Mouse (Mus musculus): ENCODE results near the gene Fev. TPM values are rescaled to one million over a fixed set of nuclear protein-coding genes. Genes with fewer than 3 reads are reported as not detected.

The Fev gene
- polyA plus RNA-seq, 1 experiment from 2014 or later, result 1.4 TPM

- Histone ChIP-seq H3K4me3 (ENCODE audit: low read depth, low read length) (no peak overlapping the region), H3K9me3 (ENCODE audit: control insufficient read depth, low read length) (no peaks in the 10 kb centered on the region), H3K4me1 (replicated peaks; ENCODE audit: control insufficient read depth, insufficient read depth, low read length) (peaks cover 12% of the 10 kb centered on the region; the same call in 1 of the 2 replicates), H3K4me2 (ENCODE audit: low read length) (no peak overlapping the region), H3K36me3 (ENCODE audit: control insufficient read depth, insufficient read depth, low read length) (no peaks in the 10 kb centered on the region), H3K27me3 (replicated peaks; ENCODE audit: control insufficient read depth, insufficient read depth, low read length) (peaks cover 89% of the 10 kb centered on the region), H3K27ac (ENCODE audit: low read depth) (no peak overlapping the region), H3K9ac (ENCODE audit: low read length) (no peak overlapping the region)
- ATAC-seq (replicated peaks; ENCODE audit: low FRiP score, low TSS enrichment, low read depth), result no peak
- WGBS, result 6% methylated on average over 5 of the region's 5 CpGs
- DNase-seq (ENCODE audit: low spot score), result no peak
These were observed 1.8 kb downstream of the Fev start for GRCm38 (mm10) chr1:74883441-74883840.

- H3K4me3 ChIP-seq (ENCODE audit: low read depth, low read length), result peak overlapping the region; percentile 25; the same call in 1 of the 2 replicates
- H3K27me3 ChIP-seq (replicated peaks; ENCODE audit: control insufficient read depth, insufficient read depth, low read length), result peaks cover 84% of the 10 kb centered on the region
- H3K36me3 ChIP-seq (ENCODE audit: control insufficient read depth, insufficient read depth, low read length), result no peaks in the 10 kb centered on the region
- ATAC-seq (replicated peaks; ENCODE audit: low FRiP score, low TSS enrichment, low read depth), result no peak
- 4% methylated on average over 8 of the region's 8 CpGs for WGBS
- H3K27ac ChIP-seq (ENCODE audit: low read depth), result no peak overlapping the region
- no peaks in the 10 kb centered on the region for H3K9me3 ChIP-seq (ENCODE audit: control insufficient read depth, low read length)
- H3K4me1 ChIP-seq (replicated peaks; ENCODE audit: control insufficient read depth, insufficient read depth, low read length), result peaks cover 12% of the 10 kb centered on the region; the same call in 1 of the 2 replicates
- H3K9ac ChIP-seq (ENCODE audit: low read length), result no peak overlapping the region
- no peak for DNase-seq (ENCODE audit: low spot score)
- peak overlapping the region; percentile 46; the same call in 1 of the 2 replicates for H3K4me2 ChIP-seq (ENCODE audit: low read length)
These were observed 2.4 kb downstream of the Fev start for GRCm38 (mm10) chr1:74882828-74883227.

GRCm38 (mm10) chr1:74882055-74882734 lies 3.0 kb downstream of the Fev start:
- under 1% methylated on average over 74 of the region's 74 CpGs for WGBS
- peak overlapping the region; percentile 25 for H3K4me3 ChIP-seq (ENCODE audit: low read depth, low read length)
- ATAC-seq (replicated peaks; ENCODE audit: low FRiP score, low TSS enrichment, low read depth) (no peak), DNase-seq (ENCODE audit: low spot score) (no peak)
- no peaks in the 10 kb centered on the region for H3K9me3 ChIP-seq (ENCODE audit: control insufficient read depth, low read length)
- peaks cover 78% of the 10 kb centered on the region for H3K27me3 ChIP-seq (replicated peaks; ENCODE audit: control insufficient read depth, insufficient read depth, low read length)
- no peak overlapping the region for H3K9ac ChIP-seq (ENCODE audit: low read length)
- H3K36me3 ChIP-seq (ENCODE audit: control insufficient read depth, insufficient read depth, low read length), result no peaks in the 10 kb centered on the region
- peaks cover 12% of the 10 kb centered on the region; the same call in 1 of the 2 replicates for H3K4me1 ChIP-seq (replicated peaks; ENCODE audit: control insufficient read depth, insufficient read depth, low read length)
- peak overlapping the region; percentile 46 for H3K4me2 ChIP-seq (ENCODE audit: low read length)
- H3K27ac ChIP-seq (ENCODE audit: low read depth), result no peak overlapping the region

GRCm38 (mm10) chr1:74880785-74881360 lies 4.3 kb downstream of the Fev start:
- no peak overlapping the region for H3K4me2 ChIP-seq (ENCODE audit: low read length)
- H3K9ac ChIP-seq (ENCODE audit: low read length), result no peak overlapping the region
- H3K27ac ChIP-seq (ENCODE audit: low read depth), result no peak overlapping the region
- 2% methylated on average over 18 of the region's 18 CpGs for WGBS
- peaks cover 70% of the 10 kb centered on the region for H3K27me3 ChIP-seq (replicated peaks; ENCODE audit: control insufficient read depth, insufficient read depth, low read length)
- H3K9me3 ChIP-seq (ENCODE audit: control insufficient read depth, low read length), result no peaks in the 10 kb centered on the region
- H3K4me3 ChIP-seq (ENCODE audit: low read depth, low read length), result no peak overlapping the region
- ATAC-seq (replicated peaks; ENCODE audit: low FRiP score, low TSS enrichment, low read depth) (0 out of 2 replicates have a peak, but pooled peaks have one; percentile 41), DNase-seq (ENCODE audit: low spot score) (peak; percentile 82)
- H3K36me3 ChIP-seq (ENCODE audit: control insufficient read depth, insufficient read depth, low read length), result no peaks in the 10 kb centered on the region
- peaks cover 12% of the 10 kb centered on the region; the same call in 1 of the 2 replicates for H3K4me1 ChIP-seq (replicated peaks; ENCODE audit: control insufficient read depth, insufficient read depth, low read length)

GRCm38 (mm10) chr1:74877199-74877598 lies 8.0 kb downstream of the Fev start:
- peaks cover 33% of the 10 kb centered on the region for H3K27me3 ChIP-seq (replicated peaks; ENCODE audit: control insufficient read depth, insufficient read depth, low read length)
- WGBS, result 44% methylated on average over 3 of the region's 3 CpGs
- H3K27ac ChIP-seq (ENCODE audit: low read depth), result no peak overlapping the region

GRCm38 (mm10) chr1:74872218-74872617 lies 13.0 kb downstream of the Fev start:
- H3K9ac ChIP-seq (ENCODE audit: low read length), result no peak overlapping the region
- H3K4me1 ChIP-seq (replicated peaks; ENCODE audit: control insufficient read depth, insufficient read depth, low read length), result no peaks in the 10 kb centered on the region
- no peak overlapping the region for H3K4me3 ChIP-seq (ENCODE audit: low read depth, low read length)
- H3K27ac ChIP-seq (ENCODE audit: low read depth), result no peak overlapping the region
- no peaks in the 10 kb centered on the region for H3K9me3 ChIP-seq (ENCODE audit: control insufficient read depth, low read length)
- H3K4me2 ChIP-seq (ENCODE audit: low read length), result no peak overlapping the region
- no peaks in the 10 kb centered on the region for H3K36me3 ChIP-seq (ENCODE audit: control insufficient read depth, insufficient read depth, low read length)
- DNase-seq (ENCODE audit: low spot score) (no peak), ATAC-seq (replicated peaks; ENCODE audit: low FRiP score, low TSS enrichment, low read depth) (no peak)
- peaks cover 5% of the 10 kb centered on the region; the same call in 1 of the 2 replicates for H3K27me3 ChIP-seq (replicated peaks; ENCODE audit: control insufficient read depth, insufficient read depth, low read length)
- 65% methylated on average over 2 of the region's 2 CpGs for WGBS

More at GRCm38 (mm10) chr1:74877199-74877598, 8.0 kb downstream of the Fev start:
- H3K9me3 ChIP-seq (ENCODE audit: control insufficient read depth, low read length), result no peaks in the 10 kb centered on the region
- no peak for ATAC-seq (replicated peaks; ENCODE audit: low FRiP score, low TSS enrichment, low read depth)
- DNase-seq (ENCODE audit: low spot score), result no peak
- H3K36me3 ChIP-seq (ENCODE audit: control insufficient read depth, insufficient read depth, low read length), result no peaks in the 10 kb centered on the region
- H3K4me2 ChIP-seq (ENCODE audit: low read length), result no peak overlapping the region
- no peak overlapping the region for H3K4me3 ChIP-seq (ENCODE audit: low read depth, low read length)
- H3K9ac ChIP-seq (ENCODE audit: low read length), result no peak overlapping the region
- H3K4me1 ChIP-seq (replicated peaks; ENCODE audit: control insufficient read depth, insufficient read depth, low read length), result peaks cover 3% of the 10 kb centered on the region; the same call in 1 of the 2 replicates

- ATAC-seq (replicated peaks; ENCODE audit: low FRiP score, low TSS enrichment, low read depth) (no peak), DNase-seq (ENCODE audit: low spot score) (no peak)
- H3K27me3 ChIP-seq (replicated peaks; ENCODE audit: control insufficient read depth, insufficient read depth, low read length), result peaks cover 44% of the 10 kb centered on the region
These were observed 23.4 kb downstream of the Fev start for GRCm38 (mm10) chr1:74861783-74862182.

GRCm38 (mm10) chr1:74859223-74859984 lies 25.8 kb downstream of the Fev start:
- Histone ChIP-seq H3K4me2 (ENCODE audit: low read length) (no peak overlapping the region), H3K9me3 (ENCODE audit: control insufficient read depth, low read length) (no peaks in the 10 kb centered on the region), H3K27ac (ENCODE audit: low read depth) (no peak overlapping the region), H3K4me1 (replicated peaks; ENCODE audit: control insufficient read depth, insufficient read depth, low read length) (peaks cover 3% of the 10 kb centered on the region), H3K9ac (ENCODE audit: low read length) (no peak overlapping the region), H3K36me3 (ENCODE audit: control insufficient read depth, insufficient read depth, low read length) (no peaks in the 10 kb centered on the region), H3K27me3 (replicated peaks; ENCODE audit: control insufficient read depth, insufficient read depth, low read length) (peaks cover 66% of the 10 kb centered on the region), H3K4me3 (ENCODE audit: low read depth, low read length) (no peak overlapping the region)
- WGBS, result 45% methylated on average over 6 of the region's 6 CpGs
- no peak for DNase-seq (ENCODE audit: low spot score)
- ATAC-seq (replicated peaks; ENCODE audit: low FRiP score, low TSS enrichment, low read depth), result no peak

More at GRCm38 (mm10) chr1:74861783-74862182, 23.4 kb downstream of the Fev start:
- H3K27ac ChIP-seq (ENCODE audit: low read depth), result no peak overlapping the region
- no peaks in the 10 kb centered on the region for H3K36me3 ChIP-seq (ENCODE audit: control insufficient read depth, insufficient read depth, low read length)
- no peak overlapping the region for H3K4me2 ChIP-seq (ENCODE audit: low read length)
- no peak overlapping the region for H3K9ac ChIP-seq (ENCODE audit: low read length)
- H3K9me3 ChIP-seq (ENCODE audit: control insufficient read depth, low read length), result no peaks in the 10 kb centered on the region
- no peaks in the 10 kb centered on the region for H3K4me1 ChIP-seq (replicated peaks; ENCODE audit: control insufficient read depth, insufficient read depth, low read length)
- H3K4me3 ChIP-seq (ENCODE audit: low read depth, low read length), result no peak overlapping the region
